Mouse (Mus musculus): ENCODE measurements at regions not wholly inside any gene's neighbourhood (a gene's known extent, or its start where the extent isn't known, plus 50 kb on each side); places are given as distances from the start of the nearest gene placed in this dataset.

GRCm38 (mm10) chr5:42461195-42461594, 393.4 kb downstream of the Gm16223 start:
- TF ChIP-seq CTCF (IDR thresholded peaks at IDR 0.05; ENCODE audit: borderline replicate concordance, extremely low read depth, insufficient read depth, insufficient read length): no peak
- TF ChIP-seq POLR2A (IDR thresholded peaks at IDR 0.05; ENCODE audit: borderline replicate concordance, extremely low read depth, insufficient read depth, insufficient read length, poor library complexity, severe bottlenecking): no peak

Measured in brain, embryonic 14.5 days (tissue).